Mouse (Mus musculus): ENCODE measurements around the gene Bloc1s2.

DNA sequence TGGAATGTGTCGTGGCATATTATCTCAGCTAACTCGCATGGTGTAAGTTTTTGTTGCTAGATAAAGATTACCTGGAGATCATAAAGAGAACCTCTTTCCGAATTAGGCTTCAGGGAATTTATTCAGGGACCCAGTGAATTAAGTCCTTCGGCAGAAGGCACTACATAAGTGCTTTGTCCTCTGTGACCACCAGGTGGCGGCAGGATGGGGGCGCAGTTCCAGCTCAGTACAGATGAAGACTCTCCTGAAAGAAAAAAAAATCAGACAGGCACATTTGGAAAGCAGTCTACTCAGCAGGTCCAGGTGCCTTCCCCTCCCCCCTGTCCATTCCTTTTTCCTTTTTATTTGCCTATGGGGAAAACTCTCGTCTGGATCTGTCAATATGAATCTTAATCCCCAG is 48.9 kb upstream of the Bloc1s2 start:
- TF ChIP-seq GATA1 (IDR thresholded peaks at IDR 0.05; ENCODE audit: borderline replicate concordance, low read length) (no peak), FLI1 (IDR thresholded peaks at IDR 0.05; ENCODE audit: low read length) (no peak)
